Mouse (Mus musculus) hindbrain, postnatal 0 days (tissue): Measurements from ENCODE around the gene Eras. TPM values are rescaled to one million over a fixed set of nuclear protein-coding genes. Genes with fewer than 3 reads are reported as not detected.
A peak's percentile ranks its signal among the peaks of the same experiment; 100 is the strongest.
"Not testable (repeated sequence)": the region's sequence is repeated elsewhere in the genome, so short reads cannot be mapped to it uniquely, and the experiment has no call there.

Experiments used
- ATAC-seq: fragments of 200-750 bp; cut with Nextera tagmentation; 2 replicates; pipeline ENCODE4 v1.8.0; 2017; ENCODE audit warnings: mild to moderate bottlenecking, moderate TSS enrichment, moderate library complexity
- DNase-seq: peaks from one replicate; pipeline ENCODE4 v3.0.0-alpha.2; 2015; ENCODE audit warnings: low spot score
- H3K27ac ChIP-seq: fragments of 300-500 bp; sonication (generic); 2 replicates; pipeline ENCODE4 v1.5.1; 2014; ENCODE audit warnings: mild to moderate bottlenecking
- H3K27me3 ChIP-seq: fragments of 300-500 bp; sonication (generic); 2 replicates; pipeline ENCODE4 v1.6.1; 2014; ENCODE audit warnings: low read length, mixed read lengths; ENCODE audit not compliant: insufficient read depth
- H3K36me3 ChIP-seq: fragments of 300-500 bp; sonication (generic); 2 replicates; pipeline ENCODE4 v1.6.1; 2014; ENCODE audit warnings: low read length, mixed read lengths; ENCODE audit not compliant: insufficient read depth
- H3K4me1 ChIP-seq: fragments of 300-500 bp; sonication (generic); 2 replicates; pipeline ENCODE4 v1.6.1; 2014; ENCODE audit warnings: antibody characterized with exemption, low read length, mixed read lengths; ENCODE audit not compliant: insufficient read depth
- H3K4me2 ChIP-seq: fragments of 300-500 bp; sonication (generic); 2 replicates; pipeline ENCODE4 v1.6.1; 2014; ENCODE audit warnings: low read depth, mild to moderate bottlenecking, low read length, moderate library complexity, mixed read lengths
- H3K4me3 ChIP-seq: fragments of 300-500 bp; sonication (generic); 2 replicates; pipeline ENCODE4 v1.5.1; 2014; ENCODE audit warnings: low read length
- H3K9ac ChIP-seq: fragments of 300-500 bp; sonication (generic); replicated peaks from 2 replicates; pipeline ENCODE4 v1.6.1; 2014; ENCODE audit warnings: mild to moderate bottlenecking, low read length, moderate library complexity, mixed read lengths
- H3K9me3 ChIP-seq: fragments of 300-500 bp; sonication (generic); 2 replicates; pipeline ENCODE4 v1.6.1; 2016; ENCODE audit warnings: low read length, mixed read lengths
- CTCF ChIP-seq: IDR thresholded peaks from 2 replicates; pipeline ENCODE4 v1.5.1; 2016; ENCODE audit warnings: antibody characterized with exemption, control low read depth, low read depth
- WGBS: fragments of 180-500 bp; shearing (Covaris S2); extraction: QIAGEN DNeasy Blood & Tissue Kit; methylation state at CpG from one replicate; pipeline ENCODE4 v1.1.7; 2014; 5-methylcytosine and 5-hydroxymethylcytosine counted together
- polyA plus RNA-seq: library from polyadenylated mRNA; unstranded; fragments of >200 nt; fragmentation: Nextera tagmentation; extraction: Ambion mirVana; gene quantifications from 2 replicates; pipeline ENCODE4 v1.2.1, GENCODE M21; 2015
- total RNA-seq: library from RNA; depleted of rRNA; stranded (reverse); fragments of >200 nt; gene quantifications from 2 replicates; pipeline ENCODE4 v1.2.3, GENCODE M21; 2014

The Eras gene
- total and polyA plus RNA-seq, 2 experiments from 2014 or later: not detected

- not testable (repeated sequence) for H3K4me2 ChIP-seq, H3K4me3 ChIP-seq, H3K27ac ChIP-seq, H3K27me3 ChIP-seq, H3K4me1 ChIP-seq, ATAC-seq, H3K9me3 ChIP-seq, H3K9ac ChIP-seq, H3K36me3 ChIP-seq
- peak; percentile 38; the same call in 1 of the 2 replicates for TF ChIP-seq CTCF
- 26% methylated on average over 3 of the region's 3 CpGs for WGBS
- peak; percentile 20 for DNase-seq
These were observed 12.7 kb downstream of the Eras start for GRCm38 (mm10) chrX:7915669-7916068.

GRCm38 (mm10) chrX:7910473-7910872, 17.9 kb downstream of the Eras start:
- no peak for TF ChIP-seq CTCF
- Histone ChIP-seq H3K4me2 (no peak overlapping the region), H3K4me1 (no peaks in the 10 kb centered on the region), H3K27ac (no peak overlapping the region), H3K4me3 (no peak overlapping the region), H3K36me3 (no peaks in the 10 kb centered on the region), H3K9me3 (no peaks in the 10 kb centered on the region), H3K9ac (no peak overlapping the region), H3K27me3 (no peaks in the 10 kb centered on the region)
- DNase-seq: peak; percentile 32
- no peak for ATAC-seq
- WGBS: 54% methylated on average over 6 of the region's 6 CpGs

GRCm38 (mm10) chrX:7909242-7909641, 19.2 kb downstream of the Eras start, which contains the start of gene Gm10490:
TSS of gene Gm10490 (plus strand) at chrX:7909542.
- not testable (repeated sequence) for H3K4me3 ChIP-seq, H3K9ac ChIP-seq, H3K4me2 ChIP-seq, H3K9me3 ChIP-seq, ATAC-seq, H3K4me1 ChIP-seq, H3K36me3 ChIP-seq, H3K27me3 ChIP-seq, DNase-seq, H3K27ac ChIP-seq
- 90% methylated on average over 4 of the region's 4 CpGs for WGBS

GRCm38 (mm10) chrX:7907735-7908134, 20.7 kb downstream of the Eras start, which contains the start of gene Gm10491:
TSS of gene Gm10491 (minus strand) at chrX:7907835.
- H3K9ac ChIP-seq: no peak within 1 kb of the TSS
- no peak within 1 kb of the TSS for H3K4me2 ChIP-seq
- no peak for DNase-seq
- H3K36me3 ChIP-seq: no peaks in the 10 kb centered on the region
- no peak within 1 kb of the TSS for H3K27ac ChIP-seq
- H3K4me3 ChIP-seq: no peak within 1 kb of the TSS
- no peaks in the 10 kb centered on the region for H3K4me1 ChIP-seq
- TF ChIP-seq CTCF: no peak
- WGBS: 85% methylated on average over 5 of the region's 5 CpGs
- H3K9me3 ChIP-seq: no peaks in the 10 kb centered on the region
- H3K27me3 ChIP-seq: no peaks in the 10 kb centered on the region
- no peak for ATAC-seq

- Histone ChIP-seq H3K27me3 (no peaks in the 10 kb centered on the region), H3K36me3 (no peaks in the 10 kb centered on the region), H3K27ac (no peak overlapping the region), H3K4me1 (no peaks in the 10 kb centered on the region), H3K4me3 (no peak overlapping the region), H3K9ac (no peak overlapping the region), H3K4me2 (no peak overlapping the region), H3K9me3 (no peaks in the 10 kb centered on the region)
- no peak for TF ChIP-seq CTCF
- ATAC-seq: no peak
- no peak for DNase-seq
- WGBS: 89% methylated on average over 5 of the region's 5 CpGs
These were observed 24.0 kb downstream of the Eras start for GRCm38 (mm10) chrX:7904441-7904840.

GRCm38 (mm10) chrX:7898880-7899874, 29.2 kb downstream of the Eras start, which contains the start of the genes Pqbp1 and Timm17b:
TSS of gene Pqbp1 (minus strand) at chrX:7899269.
TSS of gene Timm17b (plus strand) at chrX:7899357.
- H3K27ac ChIP-seq: peak within 1 kb of the TSS; percentile 90
- peak; percentile 98 for ATAC-seq
- no peaks in the 10 kb centered on the region for H3K27me3 ChIP-seq
- DNase-seq: peak; percentile 94
- peak within 1 kb of the TSS; percentile 45 for H3K9ac ChIP-seq
- H3K36me3 ChIP-seq: peaks cover 3% of the 10 kb centered on the region; the same call in 1 of the 2 replicates
- H3K4me1 ChIP-seq: no peaks in the 10 kb centered on the region
- H3K4me3 ChIP-seq: peak within 1 kb of the TSS; percentile 54
- H3K9me3 ChIP-seq: no peaks in the 10 kb centered on the region
- WGBS: 25% methylated on average over 62 of the region's 62 CpGs
- TF ChIP-seq CTCF: no peak
- peak within 1 kb of the TSS; percentile 61 for H3K4me2 ChIP-seq

- TF ChIP-seq CTCF: no peak
- WGBS: 37% methylated on average over 13 of the region's 13 CpGs
These were observed 30.2 kb downstream of the Eras start for GRCm38 (mm10) chrX:7898211-7898610.

More at GRCm38 (mm10) chrX:7898211-7898610, 30.2 kb downstream of the Eras start:
- ATAC-seq: no peak
- H3K9me3 ChIP-seq: no peaks in the 10 kb centered on the region
- no peaks in the 10 kb centered on the region for H3K27me3 ChIP-seq
- DNase-seq: no peak
- H3K4me2 ChIP-seq: peak overlapping the region; percentile 61
- peak overlapping the region; percentile 45 for H3K9ac ChIP-seq
- H3K4me3 ChIP-seq: peak overlapping the region; percentile 54
- H3K36me3 ChIP-seq: peaks cover 5% of the 10 kb centered on the region; the same call in 1 of the 2 replicates
- H3K4me1 ChIP-seq: no peaks in the 10 kb centered on the region
- H3K27ac ChIP-seq: peak overlapping the region; percentile 90
